Mouse (Mus musculus) intestine, postnatal 0 days (tissue): ENCODE data around the gene Naxe. TPM values are rescaled to one million over a fixed set of nuclear protein-coding genes. Genes with fewer than 3 reads are reported as not detected.

Source experiments
- ATAC-seq: fragments of 200-750 bp; cut with Nextera tagmentation; 2 replicates; pipeline ENCODE4 v1.8.0; 2017; ENCODE audit warnings: mild to moderate bottlenecking, moderate TSS enrichment, moderate library complexity
- H3K27ac ChIP-seq: fragments of 300-500 bp; sonication (generic); 2 replicates; pipeline ENCODE4 v1.5.1; 2014; ENCODE audit warnings: mild to moderate bottlenecking, low read depth, low read length, moderate library complexity
- H3K27me3 ChIP-seq: fragments of 300-500 bp; sonication (generic); replicated peaks from 2 replicates; pipeline ENCODE4 v1.6.1; 2014; ENCODE audit warnings: low read length, mixed read lengths; ENCODE audit not compliant: control insufficient read depth, insufficient read depth
- H3K36me3 ChIP-seq: fragments of 300-500 bp; sonication (generic); 2 replicates; pipeline ENCODE4 v1.6.1; 2014; ENCODE audit warnings: mild to moderate bottlenecking, moderate library complexity; ENCODE audit not compliant: control insufficient read depth, insufficient read depth
- H3K4me1 ChIP-seq: fragments of 300-500 bp; sonication (generic); replicated peaks from 2 replicates; pipeline ENCODE4 v1.6.1; 2014; ENCODE audit warnings: antibody characterized with exemption, low read length, mixed read lengths; ENCODE audit not compliant: control insufficient read depth, insufficient read depth
- H3K4me2 ChIP-seq: fragments of 300-500 bp; sonication (generic); replicated peaks from 2 replicates; pipeline ENCODE4 v1.6.1; 2014; ENCODE audit warnings: low read depth, mild to moderate bottlenecking, moderate library complexity
- H3K4me3 ChIP-seq: fragments of 300-500 bp; sonication (generic); 2 replicates; pipeline ENCODE4 v1.5.1; 2014; ENCODE audit warnings: low read depth, low read length
- H3K9ac ChIP-seq: fragments of 300-500 bp; sonication (generic); 2 replicates; pipeline ENCODE4 v1.6.1; 2014; ENCODE audit warnings: mild to moderate bottlenecking, low read depth, low read length
- H3K9me3 ChIP-seq: fragments of 300-500 bp; sonication (generic); 2 replicates; pipeline ENCODE4 v1.6.1; 2016; ENCODE audit warnings: mixed run types; ENCODE audit not compliant: control insufficient read depth
- CTCF ChIP-seq: sonication (generic); IDR thresholded peaks from 2 replicates; pipeline ENCODE4 v1.5.1; 2016; ENCODE audit warnings: low read depth, mild to moderate bottlenecking, control low read depth, antibody characterized with exemption, moderate library complexity
- WGBS: fragments of 180-500 bp; shearing (Covaris S2); extraction: QIAGEN DNeasy Blood & Tissue Kit; methylation state at CpG from one replicate; pipeline ENCODE4 v1.1.7; 2014; 5-methylcytosine and 5-hydroxymethylcytosine counted together
- polyA plus RNA-seq: library from polyadenylated mRNA; unstranded; fragments of >200 nt; fragmentation: Nextera tagmentation; extraction: Ambion mirVana; gene quantifications from 2 replicates; pipeline ENCODE4 v1.2.1, GENCODE M21; 2015

Naxe gene
- polyA plus RNA-seq, 1 experiment from 2014 or later: 109 TPM

- H3K9me3 ChIP-seq: peaks cover 7% of the 10 kb centered on the region; the same call in 1 of the 2 replicates
- H3K4me2 ChIP-seq: no peak overlapping the region
- no peak for ATAC-seq
- H3K9ac ChIP-seq: no peak overlapping the region
- H3K27me3 ChIP-seq: peaks cover 60% of the 10 kb centered on the region
- H3K4me1 ChIP-seq: 0 out of 2 replicates have a peak, but pooled peaks cover 4% of the 10 kb centered on the region
- TF ChIP-seq CTCF: no peak
- no peak overlapping the region for H3K4me3 ChIP-seq
- no peaks in the 10 kb centered on the region for H3K36me3 ChIP-seq
- no peak overlapping the region for H3K27ac ChIP-seq
- 65% methylated on average over 7 of the region's 7 CpGs for whole genome bisulfite sequencing
Observed at GRCm38 (mm10) chr3:88026823-88027222, 31.5 kb downstream of the Naxe start.

- Histone ChIP-seq H3K27me3 (peaks cover 66% of the 10 kb centered on the region), H3K9ac (no peak overlapping the region), H3K4me3 (peak overlapping the region; percentile 52), H3K4me1 (0 out of 2 replicates have a peak, but pooled peaks cover 4% of the 10 kb centered on the region), H3K36me3 (no peaks in the 10 kb centered on the region), H3K27ac (no peak overlapping the region), H3K4me2 (peak overlapping the region; percentile 84), H3K9me3 (peaks cover 5% of the 10 kb centered on the region; the same call in 1 of the 2 replicates)
- under 1% methylated on average over 81 of the region's 81 CpGs for WGBS
- 0 out of 2 replicates have a peak, but pooled peaks have one; percentile 27 for TF ChIP-seq CTCF
- ATAC-seq: peak; percentile 67
Observed at GRCm38 (mm10) chr3:88023192-88024074, 34.9 kb downstream of the Naxe start.

DNA sequence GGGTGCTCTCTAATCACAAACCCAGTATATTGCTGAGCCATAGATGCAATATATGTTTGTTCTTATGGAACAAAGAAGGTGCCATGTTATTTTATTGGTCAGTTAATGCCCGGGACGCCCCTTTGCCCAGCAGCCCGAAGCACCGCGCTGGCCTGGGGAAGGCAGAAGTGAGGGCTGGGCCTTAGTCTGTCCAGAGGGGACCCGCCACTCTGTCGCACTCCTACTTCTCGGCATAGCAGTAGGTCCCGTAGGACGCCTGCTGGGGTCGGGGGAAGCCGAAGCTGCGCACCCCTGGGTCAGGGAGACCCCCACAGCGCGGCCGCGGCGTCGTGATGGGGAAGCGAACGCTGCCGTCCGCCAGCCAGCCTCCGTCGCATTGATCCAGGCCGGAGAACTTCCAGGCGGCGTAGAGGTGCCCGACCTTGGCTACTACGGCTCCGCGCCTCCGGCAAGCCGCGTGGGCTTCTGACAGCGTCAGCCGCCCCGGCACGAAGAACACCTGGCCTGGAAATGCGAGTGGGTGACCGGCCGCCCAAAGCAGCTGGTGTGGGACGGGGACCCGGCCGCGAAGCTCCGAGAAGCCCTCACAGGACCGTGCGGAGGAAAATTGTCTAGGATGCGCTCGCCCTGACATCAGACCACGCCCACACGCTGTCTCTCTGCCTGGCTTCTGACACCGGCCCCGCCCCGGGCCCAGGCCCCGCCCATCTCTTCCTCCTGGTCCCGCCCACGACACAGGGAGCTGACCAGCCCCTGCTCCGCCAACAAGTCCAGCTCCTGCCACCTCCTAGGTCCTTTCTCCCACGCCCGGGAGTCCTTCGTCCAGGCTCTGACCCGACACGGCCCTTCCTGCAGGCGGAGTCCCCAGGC, 35.7 kb downstream of the Naxe start:
- no peak for TF ChIP-seq CTCF
- no peak overlapping the region for H3K9ac ChIP-seq
- WGBS: 2% methylated on average over 66 of the region's 66 CpGs
- H3K4me3 ChIP-seq: peak overlapping the region; percentile 52
- peaks cover 65% of the 10 kb centered on the region for H3K27me3 ChIP-seq
- H3K4me1 ChIP-seq: 0 out of 2 replicates have a peak, but pooled peaks cover 4% of the 10 kb centered on the region
- H3K36me3 ChIP-seq: no peaks in the 10 kb centered on the region
- peak overlapping the region; percentile 84 for H3K4me2 ChIP-seq
- ATAC-seq: peak; percentile 83
- no peak overlapping the region for H3K27ac ChIP-seq
- no peaks in the 10 kb centered on the region for H3K9me3 ChIP-seq

DNA sequence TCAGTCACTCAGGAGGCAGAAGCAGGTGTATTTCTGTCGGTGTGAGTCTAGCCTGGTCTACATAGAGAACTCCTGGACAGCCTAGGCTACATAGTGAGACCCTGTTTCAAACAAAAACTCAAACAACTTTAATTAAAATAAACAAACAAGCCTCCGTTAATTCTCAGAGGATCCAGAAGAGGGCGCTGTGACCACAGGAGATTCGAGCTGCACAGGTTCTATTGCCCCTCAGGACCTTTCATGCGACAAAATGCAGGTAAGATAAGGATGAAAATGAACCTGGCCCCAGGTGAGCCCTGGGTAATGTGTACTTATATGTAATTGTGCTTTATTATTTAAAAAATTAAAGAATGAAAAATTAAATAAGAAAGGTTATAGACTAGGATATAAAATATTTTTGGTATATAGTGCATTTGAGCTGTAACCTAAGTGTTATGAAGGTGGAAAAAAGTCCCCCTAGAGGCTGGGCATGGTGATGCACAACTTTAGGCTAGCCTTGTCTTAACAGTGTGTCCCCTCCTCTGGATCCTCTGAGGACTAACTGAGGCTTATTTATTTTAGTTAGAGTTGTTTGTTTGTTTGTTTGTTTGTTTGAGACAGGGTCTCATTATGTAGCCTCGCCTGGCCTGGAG, 47.5 kb downstream of the Naxe start:
- WGBS: 11% methylated on average over 6 of the region's 6 CpGs
- Histone ChIP-seq H3K4me1 (no peaks in the 10 kb centered on the region), H3K27ac (no peak overlapping the region), H3K9me3 (no peaks in the 10 kb centered on the region), H3K4me2 (no peak overlapping the region), H3K9ac (no peak overlapping the region), H3K4me3 (no peak overlapping the region), H3K36me3 (no peaks in the 10 kb centered on the region), H3K27me3 (0 out of 2 replicates have a peak, but pooled peaks cover 4% of the 10 kb centered on the region)
- TF ChIP-seq CTCF: peak; percentile 66
- no peak for ATAC-seq

Other genes with a start within 250 kb of the Naxe start
- gene Pear1, start 234.2 kb downstream of the Naxe start, polyA plus RNA-seq: 7.7 and 10.1 TPM in 2 replicates
- 0.17 and 0.47 TPM in 2 replicates for gene Sh2d2a, start 211.7 kb downstream of the Naxe start, polyA plus RNA-seq
- 7.9 and 8.0 TPM in 2 replicates for gene Prcc, start 172.9 kb downstream of the Naxe start, polyA plus RNA-seq
- 93.8 and 107 TPM in 2 replicates for gene Hdgf, start 152.2 kb downstream of the Naxe start, polyA plus RNA-seq
- gene Mrpl24, start 139.0 kb downstream of the Naxe start, polyA plus RNA-seq: 74.9 and 79.5 TPM in 2 replicates
- gene Isg20l2, start 128.2 kb downstream of the Naxe start, polyA plus RNA-seq: 13.9 and 14.1 TPM in 2 replicates
- 5.8 and 6.1 TPM in 2 replicates for gene Rrnad1, start 127.8 kb downstream of the Naxe start, polyA plus RNA-seq
- gene Crabp2, start 109.8 kb downstream of the Naxe start, polyA plus RNA-seq: 0.81 and 1.9 TPM in 2 replicates
- 9.2 and 9.5 TPM in 2 replicates for gene Nes, start 87.4 kb downstream of the Naxe start, polyA plus RNA-seq
- gene Bcan, start 58.3 kb downstream of the Naxe start, polyA plus RNA-seq: 0.17 and 0.24 TPM in 2 replicates
- not detected in 2 replicates for gene Hapln2, start 30.9 kb downstream of the Naxe start, polyA plus RNA-seq
- gene Gpatch4, start 15.4 kb downstream of the Naxe start, polyA plus RNA-seq: 13.6 and 16.8 TPM in 2 replicates
- not detected in 2 replicates for gene Ttc24, start 19.8 kb upstream of the Naxe start, polyA plus RNA-seq
- gene Iqgap3, start 23.5 kb upstream of the Naxe start, polyA plus RNA-seq: 4.3 TPM in 2 replicates
- 15.8 and 16.2 TPM in 2 replicates for gene Mef2d, start 83.9 kb upstream of the Naxe start, polyA plus RNA-seq
- 0.60 and 0.65 TPM in 2 replicates for gene Rhbg, start 196.2 kb upstream of the Naxe start, polyA plus RNA-seq
- 0.13 and 0.18 TPM in 2 replicates for gene Gm38392, start 228.7 kb upstream of the Naxe start, polyA plus RNA-seq
- 6.1 and 7.2 TPM in 2 replicates for gene Tsacc, start 238.5 kb upstream of the Naxe start, polyA plus RNA-seq
- 170 and 175 TPM in 2 replicates for gene Cct3, start 238.6 kb upstream of the Naxe start, polyA plus RNA-seq